Mouse (Mus musculus) liver, adult (tissue): ENCODE data around the gene Kcnh3.

Experiments used
- GATA4 ChIP-seq: IDR thresholded peaks from 2 replicates; pipeline ENCODE4 v1.6.1; 2014; ENCODE audit warnings: mild to moderate bottlenecking, low read length; ENCODE audit not compliant: insufficient replicate concordance

Kcnh3 gene

DNA sequence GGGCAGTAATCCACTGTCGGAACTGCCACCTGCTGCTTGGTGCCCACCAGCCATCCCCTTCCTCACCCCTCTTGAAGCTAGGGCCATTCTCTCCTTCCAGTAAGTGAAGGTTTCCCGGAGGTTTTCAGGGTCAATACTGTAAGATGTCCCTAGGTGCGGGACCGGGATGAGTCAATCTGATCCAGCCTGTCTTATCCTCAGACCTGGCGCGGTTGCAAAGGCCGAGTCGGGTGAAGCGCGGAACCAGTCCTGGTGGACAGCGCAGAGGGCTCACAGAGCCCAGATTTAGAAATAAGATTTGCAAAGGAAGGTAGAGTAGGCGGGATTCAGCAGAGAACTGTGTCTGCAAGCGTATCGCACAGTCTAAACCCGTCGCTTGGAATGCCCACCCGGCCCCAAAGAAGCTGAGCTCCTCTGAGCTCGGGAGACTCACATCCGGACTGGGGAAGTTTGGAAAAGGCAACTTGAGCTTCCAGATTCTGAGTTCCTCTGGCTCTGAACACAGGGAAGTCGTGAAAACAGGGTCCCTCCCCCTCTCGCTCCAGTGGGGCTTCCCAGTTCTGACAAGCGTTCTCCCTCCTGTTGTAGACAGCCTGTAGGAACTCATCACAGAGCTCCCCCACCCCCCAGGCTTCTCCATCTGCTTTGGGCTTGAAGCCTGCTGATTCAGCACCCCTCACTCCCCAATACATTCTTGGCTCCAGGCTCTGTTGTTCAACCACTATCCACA, 585 bp downstream of the Kcnh3 start:
- TF ChIP-seq GATA4: no peak

DNA sequence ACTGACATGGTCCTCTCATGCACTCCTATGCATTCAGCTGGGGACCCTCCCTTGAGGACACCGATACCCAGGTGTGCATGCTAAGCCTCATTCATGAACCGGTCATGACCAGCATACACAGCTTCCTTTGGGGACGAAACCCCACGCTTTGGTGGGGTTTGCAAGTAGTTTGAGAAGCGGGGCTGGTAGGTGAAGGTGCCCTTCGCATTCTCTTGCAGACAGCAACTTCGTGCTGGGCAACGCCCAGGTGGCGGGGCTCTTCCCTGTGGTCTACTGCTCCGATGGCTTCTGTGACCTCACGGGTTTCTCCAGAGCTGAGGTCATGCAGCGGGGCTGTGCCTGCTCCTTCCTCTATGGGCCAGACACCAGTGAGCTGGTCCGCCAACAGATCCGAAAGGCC, 1.4 kb downstream of the Kcnh3 start:
- TF ChIP-seq GATA4: no peak

DNA sequence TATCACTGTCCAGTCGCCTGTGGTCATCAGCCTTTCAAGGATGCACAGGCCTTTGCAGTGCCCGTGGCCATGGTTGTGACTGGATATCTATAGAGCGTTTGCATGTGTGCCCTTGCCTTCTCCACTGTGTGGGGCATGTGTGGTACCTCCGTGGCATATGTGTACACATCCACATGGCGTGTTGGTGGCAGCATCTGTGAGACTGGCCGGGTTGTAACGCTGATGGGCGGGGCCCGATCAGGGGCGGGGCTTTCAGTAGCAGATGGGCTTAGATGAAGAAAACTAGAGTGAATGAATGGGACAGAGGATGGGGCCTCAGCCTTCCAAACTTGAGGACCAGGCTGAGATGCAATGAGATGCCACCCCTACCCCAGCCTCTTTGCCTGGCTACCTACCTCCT, 7.3 kb downstream of the Kcnh3 start:
- no peak for TF ChIP-seq GATA4

DNA sequence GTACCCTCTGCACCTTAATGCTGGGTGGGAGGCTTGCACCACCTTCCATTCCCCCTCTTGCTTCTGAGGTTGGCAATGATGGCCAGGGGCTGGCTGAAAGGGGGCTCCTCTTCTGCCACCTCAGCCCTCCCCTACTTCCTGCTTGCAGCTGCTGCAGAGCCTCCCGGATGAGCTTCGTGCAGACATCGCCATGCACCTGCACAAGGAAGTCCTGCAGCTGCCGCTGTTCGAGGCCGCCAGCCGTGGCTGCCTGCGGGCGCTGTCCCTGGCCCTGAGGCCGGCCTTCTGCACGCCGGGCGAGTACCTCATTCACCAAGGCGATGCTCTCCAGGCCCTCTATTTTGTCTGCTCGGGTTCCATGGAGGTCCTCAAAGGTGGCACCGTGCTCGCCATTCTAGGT, 9.1 kb downstream of the Kcnh3 start:
- no peak for TF ChIP-seq GATA4

DNA sequence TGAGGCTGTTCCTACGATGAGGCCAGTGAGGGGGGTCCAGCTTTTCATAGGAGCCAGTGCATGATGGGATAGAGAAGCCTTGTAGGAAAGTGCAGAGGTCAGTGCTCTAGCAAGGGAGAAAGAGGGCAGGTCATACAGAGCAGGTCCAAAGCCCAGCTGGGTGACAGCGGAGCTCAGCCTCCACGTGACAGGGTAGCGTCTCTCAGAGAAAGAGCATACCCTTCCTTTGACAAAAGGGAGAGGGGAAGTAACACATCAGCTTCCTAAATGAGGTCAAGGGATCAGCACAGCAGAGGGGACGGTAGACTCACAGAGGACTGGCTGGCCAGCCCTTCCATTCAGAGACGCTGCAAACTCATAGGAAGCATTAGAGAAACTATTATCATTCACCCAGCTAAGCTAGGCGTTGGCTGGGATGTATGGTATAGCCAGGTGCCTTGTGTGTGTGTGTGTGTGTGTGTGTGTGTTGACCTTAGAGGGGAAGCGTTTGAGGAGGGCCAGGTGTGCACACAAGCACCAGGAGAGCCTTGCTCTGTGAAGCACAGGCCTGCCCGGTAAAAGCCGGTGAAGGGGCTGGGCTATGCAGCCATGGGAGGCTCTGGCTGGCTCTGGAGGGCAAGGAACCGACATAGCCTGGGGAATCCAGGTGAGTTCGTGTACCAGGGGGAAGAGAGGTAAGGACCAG, 9.8 kb downstream of the Kcnh3 start:
- no peak for TF ChIP-seq GATA4

DNA sequence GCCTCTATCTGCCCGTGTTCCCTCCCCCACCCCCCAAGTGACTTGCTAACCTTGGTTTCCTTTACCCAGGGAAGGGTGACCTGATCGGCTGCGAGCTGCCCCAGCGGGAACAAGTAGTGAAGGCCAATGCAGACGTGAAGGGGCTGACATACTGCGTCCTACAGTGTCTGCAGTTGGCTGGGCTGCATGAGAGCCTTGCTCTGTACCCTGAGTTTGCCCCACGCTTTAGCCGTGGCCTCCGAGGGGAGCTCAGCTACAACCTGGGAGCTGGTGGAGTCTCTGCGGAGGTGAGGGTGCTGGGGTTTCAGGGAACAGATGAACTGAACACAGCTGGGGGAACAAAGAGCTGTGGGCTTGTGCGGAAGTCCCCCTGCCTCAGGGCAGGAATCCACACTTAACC, 13.3 kb downstream of the Kcnh3 start:
- TF ChIP-seq GATA4: no peak

DNA sequence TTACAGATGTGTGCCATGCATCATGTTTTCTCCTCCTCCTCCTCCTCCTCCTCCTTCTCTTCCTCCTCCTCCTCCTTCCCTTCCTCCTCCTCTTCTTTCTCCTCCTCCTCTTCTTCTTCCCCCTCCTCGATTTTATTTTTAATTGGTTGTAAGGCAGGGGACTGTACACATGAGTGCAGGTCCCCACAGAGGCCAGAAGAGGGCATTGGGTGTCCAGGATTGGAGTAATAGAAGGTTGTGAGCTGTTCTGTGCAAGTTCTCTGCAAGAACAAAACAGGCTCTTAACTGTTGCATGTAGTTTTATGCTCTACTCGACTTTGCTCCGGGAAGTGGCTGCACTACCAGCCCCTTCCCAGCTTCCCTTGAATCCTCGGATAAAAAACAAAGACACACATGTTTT, 15.5 kb downstream of the Kcnh3 start:
- no peak for TF ChIP-seq GATA4

DNA sequence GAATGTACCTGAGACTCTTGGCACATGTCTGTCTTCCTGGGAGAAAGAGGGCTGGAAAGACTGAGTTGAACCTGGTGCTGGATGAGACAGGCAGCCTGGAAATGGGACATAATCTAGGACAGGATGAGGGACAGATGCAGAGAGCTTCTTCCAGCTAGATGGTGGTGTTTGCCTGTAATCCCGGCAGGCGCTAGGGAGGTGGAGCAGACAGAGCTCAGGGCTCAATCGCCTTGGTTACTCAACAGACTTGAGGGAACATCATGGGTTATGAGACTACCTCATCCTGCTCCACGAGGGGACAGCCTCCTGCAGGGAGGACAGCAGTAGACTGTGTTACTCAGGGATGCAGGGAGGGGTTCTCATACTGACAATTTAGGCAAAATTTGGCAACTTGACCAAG, 16.6 kb downstream of the Kcnh3 start:
- no peak for TF ChIP-seq GATA4

DNA sequence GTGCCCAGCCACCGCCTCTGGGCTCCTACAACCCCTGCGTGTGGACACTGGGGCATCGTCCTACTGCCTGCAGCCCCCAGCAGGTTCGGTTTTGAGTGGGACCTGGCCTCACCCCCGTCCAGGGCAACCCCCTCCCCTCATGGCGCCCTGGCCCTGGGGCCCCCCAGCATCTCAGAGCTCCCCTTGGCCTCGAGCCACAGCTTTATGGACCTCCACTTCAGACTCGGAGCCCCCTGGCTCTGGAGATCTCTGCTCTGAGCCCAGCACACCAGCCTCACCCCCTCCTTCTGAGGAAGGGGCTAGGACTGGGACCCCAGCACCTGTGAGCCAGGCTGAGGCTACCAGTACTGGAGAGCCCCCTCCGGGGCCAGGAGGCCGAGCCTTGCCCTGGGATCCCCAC, 17.4 kb downstream of the Kcnh3 start:
- TF ChIP-seq GATA4: no peak

DNA sequence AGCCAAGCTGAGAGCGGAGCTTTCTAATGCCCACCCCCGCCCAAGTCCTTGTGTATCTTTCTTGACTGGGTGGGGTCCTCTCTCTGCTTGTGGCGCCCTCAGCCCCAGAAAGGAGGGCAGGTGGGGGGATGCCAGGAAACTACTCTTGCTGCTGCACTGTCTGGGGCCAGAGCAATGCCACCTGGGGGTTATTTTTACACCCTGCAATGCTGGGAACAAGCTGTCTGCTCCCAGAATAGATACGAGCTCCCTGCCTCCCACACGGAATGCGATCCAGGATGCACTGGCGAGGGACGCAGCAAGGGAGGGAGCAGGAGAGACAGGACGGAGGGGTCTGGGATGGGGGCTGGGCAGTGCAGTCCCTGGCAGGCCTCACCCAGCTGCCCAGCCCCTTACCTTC, 24.3 kb downstream of the Kcnh3 start:
- no peak for TF ChIP-seq GATA4

DNA sequence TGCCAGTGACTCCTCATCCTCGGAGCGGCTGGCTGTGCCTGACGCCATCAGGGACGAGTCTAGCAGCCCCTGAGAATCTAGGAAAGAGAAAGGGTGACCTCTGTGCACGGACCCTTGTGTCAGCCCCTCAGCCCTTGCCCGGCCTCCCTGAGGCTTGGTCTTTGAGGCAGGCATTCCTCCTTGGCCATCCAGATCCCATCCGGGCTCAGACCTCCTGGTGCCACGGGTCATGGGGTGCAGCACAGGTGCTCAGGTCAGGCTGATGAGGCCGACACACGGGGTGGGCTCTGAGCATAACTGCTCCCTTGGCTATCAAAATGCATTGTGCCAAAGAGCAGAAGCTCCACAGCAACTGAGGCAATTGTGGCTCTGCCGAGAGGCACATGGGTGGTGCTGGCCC, 25.3 kb downstream of the Kcnh3 start:
- no peak for TF ChIP-seq GATA4

DNA sequence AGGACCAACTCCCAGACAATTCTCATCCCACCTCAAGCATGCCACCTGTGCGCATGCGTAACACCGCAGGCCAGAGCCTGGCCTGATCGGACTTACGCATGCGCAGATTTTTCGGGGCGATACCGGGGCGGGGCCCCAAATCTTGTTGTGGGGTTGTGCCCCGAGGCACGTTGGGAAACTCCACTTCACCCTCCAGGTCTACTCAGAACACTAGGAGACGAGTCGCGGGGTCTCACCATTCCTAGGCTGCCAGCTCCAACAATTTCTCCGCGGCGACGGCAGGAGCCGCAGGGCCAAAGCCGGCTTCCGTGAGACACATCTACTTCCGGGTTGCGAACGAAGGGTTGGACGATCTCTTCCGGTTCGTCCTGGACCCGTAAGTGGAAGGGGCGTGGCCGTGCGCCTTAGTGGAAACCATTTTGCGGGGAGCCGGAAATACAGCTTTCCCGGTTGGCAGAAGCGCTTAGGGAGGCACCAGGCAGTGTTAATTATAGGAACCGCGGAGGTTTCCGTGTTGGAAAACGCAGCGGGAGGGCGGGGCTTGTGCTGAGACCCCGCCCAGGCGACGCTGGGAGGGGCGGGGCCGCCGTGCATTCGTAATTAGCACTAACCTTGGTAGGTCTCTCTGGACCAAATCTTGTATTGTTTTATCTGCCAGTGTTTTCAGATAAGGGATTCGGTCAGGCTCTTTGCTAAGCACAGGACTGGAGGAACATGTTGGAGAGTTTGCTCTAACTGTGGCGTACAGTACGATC, 27.1 kb downstream of the Kcnh3 start, which contains the start of gene Mcrs1:
Mcrs1 (minus strand) TSS at position 336 of the 755 bp plus-strand sequence.
- no peak; the same call in 1 of the 2 replicates for TF ChIP-seq GATA4

DNA sequence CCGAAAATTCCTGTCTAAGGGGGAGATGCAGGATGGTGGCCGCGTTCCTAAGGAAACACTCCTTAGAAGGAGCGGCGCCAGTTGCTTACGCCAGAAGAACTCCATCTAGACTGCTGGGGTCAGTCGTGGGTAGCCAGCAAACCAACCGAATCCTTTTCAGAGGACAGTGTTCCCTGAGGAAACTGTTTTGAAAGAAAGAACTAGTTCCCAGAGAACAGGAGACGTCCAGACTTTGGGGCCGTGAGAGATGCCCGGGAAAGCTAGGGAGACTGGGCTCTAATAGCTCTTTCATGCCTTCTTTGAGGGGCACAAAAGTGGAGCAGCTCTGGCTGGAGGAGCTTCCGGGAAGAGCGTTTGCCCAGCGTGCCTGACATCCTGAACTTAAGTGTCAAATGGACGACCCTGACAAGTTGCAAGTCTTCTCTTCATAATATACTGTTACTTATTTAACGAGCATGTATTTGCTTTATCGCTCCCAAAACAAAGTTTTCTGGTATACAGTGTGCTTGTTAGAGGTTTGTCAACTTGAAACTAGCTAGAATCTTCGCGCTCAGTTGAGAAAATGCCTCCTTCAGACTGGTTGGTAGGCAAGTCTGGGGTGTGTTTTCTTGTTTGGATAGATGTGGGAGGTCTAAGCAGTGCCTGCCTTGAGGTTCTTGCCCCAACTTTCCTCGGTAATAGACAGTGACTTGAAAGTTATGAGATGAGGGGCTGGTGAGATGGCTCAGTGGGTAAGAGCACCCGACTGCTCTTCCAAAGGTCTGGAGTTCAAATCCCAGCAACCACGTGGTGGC, 27.9 kb downstream of the Kcnh3 start:
- no peak for TF ChIP-seq GATA4

DNA sequence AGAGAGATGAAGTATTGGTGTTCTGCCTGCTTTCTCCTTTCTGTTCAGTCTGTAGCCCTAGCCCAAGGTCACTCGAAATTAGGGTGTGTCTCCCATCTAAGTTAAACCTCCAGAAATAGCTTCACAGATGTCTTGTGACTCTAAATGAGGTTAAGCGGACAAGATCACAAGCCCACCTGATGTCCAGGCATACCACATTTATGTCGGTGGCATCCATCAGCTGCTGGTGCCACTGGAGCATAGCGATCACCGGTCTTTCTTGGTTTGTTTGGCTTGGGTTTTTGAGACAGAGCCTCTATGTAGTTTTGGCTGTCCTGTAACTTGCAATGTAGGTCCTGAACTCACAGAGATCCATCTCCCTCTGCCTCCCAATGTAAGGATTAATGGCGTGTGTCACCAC, 29.1 kb downstream of the Kcnh3 start:
- TF ChIP-seq GATA4: no peak

DNA sequence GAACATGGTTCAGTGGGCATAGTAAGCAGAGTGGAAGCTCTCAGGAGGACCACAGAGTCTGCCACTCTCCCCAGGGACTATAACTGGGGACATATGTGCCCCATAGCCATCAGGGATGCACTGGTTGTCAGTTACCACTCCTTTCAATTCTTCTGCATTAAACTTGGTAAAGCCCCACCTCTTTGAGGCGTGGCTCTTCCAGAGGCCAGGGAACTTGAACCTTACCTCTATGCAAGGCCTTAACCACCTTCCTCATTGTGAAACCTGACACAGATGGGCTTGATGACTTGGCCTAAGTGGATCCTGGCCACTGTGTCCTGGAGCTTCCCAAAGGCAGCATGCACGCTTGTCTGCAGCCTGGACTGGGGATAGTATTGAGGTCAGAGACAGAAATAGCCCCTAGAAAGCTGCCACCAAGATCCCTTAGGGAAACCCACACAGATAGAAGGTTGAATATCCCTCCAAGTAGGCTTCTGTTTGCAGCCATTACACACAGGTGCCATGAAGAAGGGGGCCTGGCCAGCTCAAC, 29.9 kb downstream of the Kcnh3 start:
- no peak for TF ChIP-seq GATA4
